Mouse (Mus musculus) granulocyte monocyte progenitor cell, adult 5-6 weeks (primary cell): Measurements from ENCODE around the gene Fgf8. TPM values are rescaled to one million over a fixed set of nuclear protein-coding genes. Genes with fewer than 3 reads are reported as not detected.

ENCODE experiments used
- ATAC-seq: replicated peaks from 2 replicates; pipeline ENCODE4 v1.8.0; 2016; ENCODE audit warnings: mild to moderate bottlenecking, moderate TSS enrichment, inconsistent platforms; ENCODE audit not compliant: poor library complexity, severe bottlenecking
- total RNA-seq, 2 experiments: library from RNA; stranded (forward) in 1 of 2; stranded (reverse) in 1 of 2; fragments of 200-712, 200-1000 nt in 1 of 2; fragments of >200 nt in 1 of 2; fragmentation: Nextera tagmentation in 1 of 2; gene quantifications; 2 replicates each; pipeline ENCODE4 v1.2.3; 2014 to 2017

The Fgf8 gene
- total RNA-seq, 2 experiments from 2014 or later = not detected

DNA sequence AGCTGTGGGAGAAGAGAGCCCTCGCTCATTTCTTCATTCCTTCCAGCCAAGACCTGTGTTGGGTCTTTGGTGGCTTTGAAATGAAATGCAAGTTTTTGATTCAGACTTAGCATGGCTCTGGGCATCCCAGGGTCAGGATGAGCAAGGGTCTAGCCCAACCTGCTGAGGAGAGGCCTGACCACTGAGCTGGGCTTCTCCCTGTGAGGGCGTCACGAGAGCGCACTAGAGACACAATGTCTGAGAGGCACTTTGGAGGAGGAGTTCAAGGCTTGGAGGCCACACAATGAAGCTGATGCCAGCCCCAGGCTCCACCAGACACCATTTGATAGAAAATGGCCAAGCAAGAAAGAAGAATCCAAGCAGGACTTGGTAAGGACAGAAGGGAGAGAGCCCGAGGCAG lies 8.5 kb downstream of the Fgf8 start:
- ATAC-seq = no peak

DNA sequence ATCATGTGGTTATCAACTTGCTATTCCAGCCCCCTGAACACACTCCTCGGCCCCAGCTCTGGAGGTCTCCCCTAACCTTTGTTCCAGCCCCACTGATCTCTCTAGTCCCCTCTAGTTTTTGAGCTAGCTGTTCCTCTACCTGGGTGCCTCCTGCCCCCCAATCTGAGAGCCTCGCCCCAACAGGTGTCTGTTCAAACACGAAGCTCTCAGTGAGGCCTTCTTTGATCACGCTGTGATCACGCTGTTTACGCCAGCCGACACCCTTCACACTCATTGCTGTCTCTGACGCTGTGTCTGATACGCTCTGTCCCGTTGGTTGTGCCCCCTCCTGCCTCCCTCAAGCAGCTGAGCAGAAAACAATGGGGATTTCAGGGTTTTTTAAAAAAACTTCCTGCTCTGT lies 9.2 kb downstream of the Fgf8 start:
- ATAC-seq = no peak

GRCm38 (mm10) chr19:45731658-45732057 lies 11.1 kb downstream of the Fgf8 start:
- ATAC-seq = no peak

GRCm38 (mm10) chr19:45730042-45730441 lies 12.7 kb downstream of the Fgf8 start:
- no peak for ATAC-seq

DNA sequence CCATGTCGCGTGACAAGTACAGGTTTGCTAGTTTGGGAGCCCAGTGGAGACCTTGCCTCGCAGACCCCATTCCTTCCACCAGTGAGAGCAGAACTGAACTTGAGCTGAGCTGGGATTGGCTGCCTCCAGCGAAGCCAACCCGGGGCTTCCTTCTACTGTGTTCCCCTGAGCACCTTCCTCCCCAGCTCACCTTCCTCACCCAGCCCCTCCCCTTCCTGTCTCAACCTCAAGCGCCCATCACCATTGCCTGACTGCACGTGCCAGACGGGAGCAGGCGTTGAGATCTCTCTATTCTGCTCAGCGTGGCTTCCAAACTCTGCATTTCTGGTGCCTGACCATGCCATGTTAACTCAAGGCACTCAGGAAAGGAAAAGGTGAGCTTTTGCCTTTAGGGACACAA lies 15.5 kb downstream of the Fgf8 start:
- no peak for ATAC-seq

DNA sequence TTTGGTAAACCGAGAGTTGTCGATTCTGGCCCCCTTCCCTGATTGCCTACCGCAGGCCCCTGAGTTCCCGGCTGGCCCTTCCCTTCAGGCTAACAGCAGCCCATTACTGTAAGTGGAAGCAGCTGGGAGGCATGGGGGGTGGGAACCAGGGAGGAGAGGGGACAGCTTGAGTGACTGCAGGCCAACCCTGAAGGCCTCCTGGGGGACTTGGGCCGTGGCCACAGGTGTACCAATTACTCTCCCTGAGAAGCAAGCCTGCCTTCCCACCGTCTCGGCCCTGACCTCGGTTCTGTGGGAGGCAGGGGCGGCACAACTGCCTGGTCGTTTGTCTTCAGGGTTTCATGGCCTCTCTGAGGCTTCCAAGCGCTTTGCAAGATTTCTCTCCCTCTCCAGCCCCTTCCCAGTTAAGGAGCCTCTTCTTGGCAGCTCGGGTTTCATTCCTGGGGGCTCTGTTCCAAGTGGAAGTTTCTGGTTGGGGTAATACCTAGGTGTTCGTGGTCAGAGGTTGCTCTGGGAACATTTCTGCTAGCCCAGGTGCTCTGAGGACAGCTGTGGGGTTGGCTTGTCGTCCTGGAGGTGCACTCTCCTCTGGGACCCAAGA lies 16.9 kb downstream of the Fgf8 start:
- no peak for ATAC-seq

DNA sequence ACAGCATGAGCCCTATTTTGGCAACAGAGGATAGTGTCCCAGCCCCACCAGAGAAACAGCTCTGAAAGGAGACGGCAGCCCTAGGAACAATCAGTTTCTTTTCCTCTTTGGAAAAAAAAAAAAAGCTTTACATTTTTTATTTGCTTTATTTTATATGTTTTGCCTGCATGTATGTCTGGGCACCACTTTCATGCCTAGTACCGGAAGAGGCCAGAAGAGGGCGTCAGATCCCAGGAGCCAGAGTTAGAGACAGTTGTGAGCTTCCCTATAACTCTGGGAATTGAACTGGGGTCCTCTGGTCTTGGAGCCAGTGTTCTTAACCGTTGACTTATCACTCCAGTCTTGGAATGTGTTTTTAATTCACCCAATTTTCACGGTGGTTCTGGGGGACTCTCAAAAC lies 20.5 kb downstream of the Fgf8 start:
- ATAC-seq = no peak

DNA sequence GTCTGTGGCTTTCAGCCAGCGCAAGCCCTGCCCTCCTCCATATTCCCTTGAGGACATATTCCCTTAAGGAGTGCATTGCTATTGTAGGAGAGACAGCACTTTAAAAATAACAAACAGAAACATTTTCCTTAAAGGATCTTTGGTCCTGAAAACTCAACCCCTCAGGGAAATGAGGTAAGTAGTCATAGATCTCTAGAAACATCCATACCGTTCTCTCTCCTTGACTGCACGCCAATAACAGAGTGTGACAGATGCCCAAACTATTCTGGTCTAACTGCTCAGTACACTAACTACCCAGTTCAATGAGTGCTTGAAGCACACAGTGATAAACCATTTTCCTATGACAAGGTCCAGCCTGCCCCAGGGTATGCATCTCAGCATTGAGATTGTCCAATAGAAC lies 24.4 kb downstream of the Fgf8 start:
- ATAC-seq = no peak

DNA sequence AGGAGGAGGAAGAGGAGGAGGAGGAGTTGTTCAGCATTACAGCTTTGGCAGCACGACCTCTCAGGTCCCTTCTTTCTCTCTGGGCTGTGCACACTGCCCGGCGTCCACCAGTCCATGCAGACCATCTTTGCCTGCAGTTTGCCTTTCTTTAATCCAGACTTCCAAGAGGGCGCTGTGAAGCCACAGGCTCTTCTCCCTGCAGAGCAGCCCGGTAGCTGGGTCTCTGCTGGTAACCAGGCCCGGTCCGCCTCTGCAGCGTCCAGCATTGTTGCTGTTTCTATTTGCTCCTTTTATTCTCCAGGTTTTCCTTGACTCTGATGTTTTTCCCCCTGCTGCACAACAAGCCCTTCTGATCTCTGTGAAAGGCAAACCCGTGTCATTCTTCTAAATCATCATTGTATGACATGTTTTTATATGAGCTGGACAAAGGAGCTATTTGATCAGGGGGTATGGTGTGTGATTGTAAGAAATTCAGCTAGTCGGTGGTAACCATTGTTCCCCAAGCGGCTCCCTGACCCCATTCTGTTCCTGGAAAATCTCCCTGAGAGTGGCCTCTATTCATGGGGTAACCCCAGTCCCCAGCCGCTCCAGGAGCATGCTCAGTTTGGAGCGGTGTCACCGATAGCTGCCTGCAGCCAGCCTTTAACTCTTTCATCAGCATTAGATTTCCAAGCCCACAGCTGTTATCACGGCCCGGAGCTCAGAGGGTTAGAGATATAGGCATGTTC lies 25.1 kb downstream of the Fgf8 start:
- ATAC-seq = no peak

DNA sequence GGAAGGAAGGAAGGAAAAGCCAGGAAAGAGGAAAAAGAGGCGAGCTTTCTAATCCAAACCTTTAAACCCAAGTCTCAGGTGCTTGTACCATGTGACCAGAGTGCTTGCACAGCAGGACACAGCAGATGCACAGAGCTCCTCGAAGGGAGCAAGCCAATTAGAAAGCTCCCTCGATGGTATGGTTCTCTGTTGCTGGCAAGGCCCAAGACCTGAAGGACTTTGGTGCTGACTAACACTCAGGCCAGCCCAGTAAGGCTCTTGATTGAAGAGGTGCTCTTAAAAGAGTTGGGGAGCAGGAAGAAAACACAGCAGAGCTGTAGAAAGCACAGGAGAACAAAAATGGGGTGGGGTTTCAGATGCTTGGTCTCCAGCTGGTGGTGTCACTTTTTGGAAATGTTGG lies 34.0 kb downstream of the Fgf8 start:
- ATAC-seq = no peak

DNA sequence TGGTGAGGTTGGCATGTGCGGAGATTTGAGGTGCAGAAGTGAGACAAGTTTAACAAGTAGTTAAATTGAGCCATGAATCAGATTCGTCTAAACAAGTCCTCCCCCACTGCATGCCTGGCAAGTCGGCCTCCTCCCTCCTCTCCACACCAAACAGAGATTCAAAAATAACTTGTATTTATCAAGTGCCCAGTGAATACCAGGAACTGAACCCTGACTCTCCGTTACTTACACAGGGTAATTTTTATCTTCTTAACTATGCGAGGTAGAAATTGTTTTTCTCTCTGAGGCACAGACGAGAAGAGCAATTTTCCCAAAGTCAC lies 46.5 kb downstream of the Fgf8 start:
- no peak for ATAC-seq

GRCm38 (mm10) chr19:45695496-45696280 lies 47.0 kb downstream of the Fgf8 start:
- no peak for ATAC-seq

GRCm38 (mm10) chr19:45694056-45694455 lies 48.7 kb downstream of the Fgf8 start:
- no peak for ATAC-seq

- no peak for ATAC-seq
These were observed 50.5 kb downstream of the Fgf8 start for GRCm38 (mm10) chr19:45692211-45692610.

DNA sequence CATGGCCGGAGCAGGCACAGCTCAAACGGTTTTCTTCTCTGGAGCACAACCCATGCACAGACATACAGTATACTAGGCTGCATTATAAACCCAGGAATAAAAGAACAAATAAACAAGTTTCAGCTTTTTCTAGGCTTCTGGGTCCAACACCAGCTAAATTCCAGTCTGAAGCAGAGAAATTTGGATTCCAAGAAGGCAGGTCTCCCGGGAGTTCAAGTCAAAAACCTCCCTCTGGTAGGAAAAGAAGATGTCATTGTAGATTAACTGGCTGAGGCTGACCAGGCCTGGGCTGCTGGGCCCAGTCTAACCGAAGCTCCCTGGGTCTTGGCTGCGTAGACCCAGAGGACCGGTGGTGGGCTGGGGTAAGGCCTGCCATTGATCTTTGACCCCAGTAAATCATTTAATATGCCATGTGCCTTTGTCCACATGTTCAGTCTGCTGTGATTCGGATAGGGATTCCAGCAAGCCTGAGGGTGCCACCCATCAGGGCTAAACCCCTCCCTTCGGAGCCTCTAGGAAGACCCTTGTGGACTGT lies 51.6 kb downstream of the Fgf8 start:
- ATAC-seq = no peak

- ATAC-seq = no peak
These were observed 55.7 kb downstream of the Fgf8 start for GRCm38 (mm10) chr19:45687001-45687400.

Other genes starting within 250 kb of the Fgf8 start
- 13.0 and 15.1 TPM in 2 replicates for gene Poll, start 182.4 kb downstream of the Fgf8 start, total RNA-seq (2014; fragmentation: Nextera tagmentation)
- 6.6 and 14.4 TPM in 2 replicates for gene Poll, start 182.4 kb downstream of the Fgf8 start, total RNA-seq (2017)
- gene Gm17018, start 182.3 kb downstream of the Fgf8 start, total RNA-seq (2014; fragmentation: Nextera tagmentation) = 27.1 and 50.2 TPM in 2 replicates
- gene Gm17018, start 182.3 kb downstream of the Fgf8 start, total RNA-seq (2017) = 31.8 and 42.4 TPM in 2 replicates
- gene Fbxw4, start 82.6 kb downstream of the Fgf8 start, total RNA-seq (2014; fragmentation: Nextera tagmentation) = 54.3 and 54.8 TPM in 2 replicates
- gene Fbxw4, start 82.6 kb downstream of the Fgf8 start, total RNA-seq (2017) = 24.4 and 39.0 TPM in 2 replicates
- 137 and 150 TPM in 2 replicates for gene Npm3, start 6.7 kb upstream of the Fgf8 start, total RNA-seq (2014; fragmentation: Nextera tagmentation)
- gene Npm3, start 6.7 kb upstream of the Fgf8 start, total RNA-seq (2017) = 109 and 141 TPM in 2 replicates
- 76.2 and 99.7 TPM in 2 replicates for gene Mgea5, start 40.9 kb upstream of the Fgf8 start, total RNA-seq (2014; fragmentation: Nextera tagmentation)
- 106 and 110 TPM in 2 replicates for gene Mgea5, start 40.9 kb upstream of the Fgf8 start, total RNA-seq (2017)
- gene Kcnip2, start 73.1 kb upstream of the Fgf8 start, total RNA-seq (2014; fragmentation: Nextera tagmentation) = not detected in 2 replicates
- gene Kcnip2, start 73.1 kb upstream of the Fgf8 start, total RNA-seq (2017) = not detected in 2 replicates